Mouse (Mus musculus): ENCODE results near the gene Susd4. TPM values are rescaled to one million over a fixed set of nuclear protein-coding genes. Genes with fewer than 3 reads are reported as not detected.

Susd4 gene
- polyA plus RNA-seq, 1 experiment from 2014 or later, result 35.1 TPM

- no peak overlapping the region for H3K9ac ChIP-seq
- H3K27me3 ChIP-seq, result 0 out of 2 replicates have a peak, but pooled peaks cover 3% of the 10 kb centered on the region
- 63% methylated on average over 21 of the region's 21 CpGs for WGBS
- H3K27ac ChIP-seq, result no peak overlapping the region; the same call in 1 of the 2 replicates
- ATAC-seq (ENCODE audit: low FRiP score), result no peak
- H3K9me3 ChIP-seq (replicated peaks), result no peaks in the 10 kb centered on the region
- H3K4me2 ChIP-seq (replicated peaks), result no peak overlapping the region
- H3K4me3 ChIP-seq, result no peak overlapping the region
- H3K4me1 ChIP-seq, result peaks cover 26% of the 10 kb centered on the region
- no peaks in the 10 kb centered on the region for H3K36me3 ChIP-seq
Measured at GRCm38 (mm10) chr1:182823723-182824421, 60.2 kb downstream of the Susd4 start.

DNA sequence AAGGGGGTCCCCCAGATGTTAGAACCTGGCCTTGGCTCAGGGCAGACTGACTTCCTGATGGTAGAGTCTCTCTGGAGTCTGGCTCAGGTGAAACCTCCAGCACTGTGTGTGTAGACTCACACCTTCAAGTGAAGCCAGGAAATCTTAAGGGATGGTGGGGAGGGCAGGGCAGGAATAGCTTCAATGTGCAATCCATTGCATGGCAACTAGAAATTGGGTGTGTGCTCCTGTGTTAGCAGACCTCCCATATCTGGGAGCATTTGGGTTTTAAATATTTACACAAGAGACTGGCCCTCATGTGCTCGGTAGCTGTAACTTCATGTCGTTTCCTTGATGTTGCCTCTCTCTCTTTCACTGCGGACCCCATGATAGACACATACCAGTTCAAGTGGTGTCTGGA lies 62.9 kb downstream of the Susd4 start:
- Histone ChIP-seq H3K27me3 (0 out of 2 replicates have a peak, but pooled peaks cover 3% of the 10 kb centered on the region), H3K4me1 (peaks cover 21% of the 10 kb centered on the region), H3K9ac (no peak overlapping the region), H3K27ac (no peak overlapping the region), H3K9me3 (replicated peaks) (no peaks in the 10 kb centered on the region), H3K4me2 (replicated peaks) (no peak overlapping the region), H3K4me3 (no peak overlapping the region), H3K36me3 (no peaks in the 10 kb centered on the region)
- ATAC-seq (ENCODE audit: low FRiP score), result no peak
- 75% methylated on average over 3 of the region's 3 CpGs for WGBS

DNA sequence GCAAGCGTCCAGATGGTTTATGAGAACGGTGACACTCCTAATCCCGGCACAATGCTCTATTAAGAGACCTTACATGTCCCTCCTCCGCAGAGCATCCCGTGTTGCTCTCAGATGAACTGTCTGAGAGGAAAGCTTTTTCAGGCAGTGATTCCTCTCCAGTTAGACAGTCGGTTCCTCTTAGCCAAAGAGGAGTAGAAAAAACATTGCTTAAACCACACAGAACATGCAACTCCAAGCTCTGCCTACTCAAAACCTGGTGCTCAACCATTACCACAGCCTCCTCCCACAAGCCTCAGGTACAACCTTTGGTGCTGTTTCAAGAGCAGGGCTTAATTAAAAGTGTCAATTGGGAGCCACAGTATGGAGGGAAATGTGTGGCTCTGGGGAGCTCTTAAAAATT lies 74.4 kb downstream of the Susd4 start:
- Histone ChIP-seq H3K27me3 (no peaks in the 10 kb centered on the region), H3K4me3 (no peak overlapping the region), H3K27ac (no peak overlapping the region), H3K36me3 (no peaks in the 10 kb centered on the region), H3K9ac (no peak overlapping the region), H3K9me3 (replicated peaks) (no peaks in the 10 kb centered on the region), H3K4me2 (replicated peaks) (no peak overlapping the region), H3K4me1 (peaks cover 12% of the 10 kb centered on the region)
- ATAC-seq (ENCODE audit: low FRiP score), result no peak
- 82% methylated on average over 6 of the region's 6 CpGs for WGBS

DNA sequence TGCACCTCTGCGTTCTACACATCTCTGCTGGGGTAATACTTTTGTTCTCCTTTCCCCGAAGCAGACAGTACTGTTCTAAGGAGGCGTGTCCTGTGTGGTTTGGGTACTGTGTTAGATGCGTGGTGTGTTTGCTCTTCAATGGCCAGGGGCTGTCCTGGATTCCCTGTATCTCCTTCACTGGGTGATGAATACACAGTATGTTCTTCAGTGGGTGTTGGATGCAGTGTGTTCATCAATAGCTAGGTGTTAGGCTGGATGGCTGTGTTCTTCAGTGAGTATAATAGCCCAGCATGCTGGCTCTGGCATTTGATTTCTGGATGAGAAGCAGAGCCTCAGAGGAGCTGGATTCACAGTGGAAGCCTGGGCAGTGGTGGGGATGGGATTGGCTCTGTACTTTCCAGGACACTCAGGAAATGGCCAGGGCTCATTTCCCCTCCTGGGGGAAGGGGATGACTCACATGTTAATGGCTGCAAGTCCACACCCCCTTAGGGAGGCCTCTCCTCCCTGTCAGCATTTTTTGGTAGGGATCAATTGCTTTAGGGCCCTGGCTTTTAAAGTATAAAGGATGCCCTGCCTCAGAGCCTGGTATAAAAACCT lies 75.8 kb downstream of the Susd4 start:
- Histone ChIP-seq H3K4me1 (peaks cover 12% of the 10 kb centered on the region), H3K4me3 (no peak overlapping the region), H3K4me2 (replicated peaks) (no peak overlapping the region), H3K9me3 (replicated peaks) (no peaks in the 10 kb centered on the region), H3K27me3 (no peaks in the 10 kb centered on the region), H3K9ac (no peak overlapping the region), H3K27ac (no peak overlapping the region), H3K36me3 (no peaks in the 10 kb centered on the region)
- no peak for ATAC-seq (ENCODE audit: low FRiP score)
- 75% methylated on average over 4 of the region's 4 CpGs for WGBS

GRCm38 (mm10) chr1:182840011-182840410 lies 76.4 kb downstream of the Susd4 start:
- Histone ChIP-seq H3K4me1 (peaks cover 12% of the 10 kb centered on the region), H3K36me3 (no peaks in the 10 kb centered on the region), H3K9me3 (replicated peaks) (no peaks in the 10 kb centered on the region), H3K4me3 (no peak overlapping the region), H3K27ac (no peak overlapping the region), H3K4me2 (replicated peaks) (no peak overlapping the region), H3K9ac (no peak overlapping the region), H3K27me3 (no peaks in the 10 kb centered on the region)
- ATAC-seq (ENCODE audit: low FRiP score), result 0 out of 2 replicates have a peak, but pooled peaks have one; percentile 26
- WGBS, result 59% methylated on average over 6 of the region's 6 CpGs

GRCm38 (mm10) chr1:182840606-182841005 lies 76.9 kb downstream of the Susd4 start:
- H3K27ac ChIP-seq, result no peak overlapping the region
- no peak overlapping the region for H3K9ac ChIP-seq
- no peaks in the 10 kb centered on the region for H3K36me3 ChIP-seq
- no peaks in the 10 kb centered on the region for H3K9me3 ChIP-seq (replicated peaks)
- no peak overlapping the region for H3K4me2 ChIP-seq (replicated peaks)
- ATAC-seq (ENCODE audit: low FRiP score), result no peak
- no peaks in the 10 kb centered on the region for H3K27me3 ChIP-seq
- no peak overlapping the region for H3K4me3 ChIP-seq
- WGBS, result 91% methylated on average over 6 of the region's 6 CpGs
- H3K4me1 ChIP-seq, result peaks cover 12% of the 10 kb centered on the region

DNA sequence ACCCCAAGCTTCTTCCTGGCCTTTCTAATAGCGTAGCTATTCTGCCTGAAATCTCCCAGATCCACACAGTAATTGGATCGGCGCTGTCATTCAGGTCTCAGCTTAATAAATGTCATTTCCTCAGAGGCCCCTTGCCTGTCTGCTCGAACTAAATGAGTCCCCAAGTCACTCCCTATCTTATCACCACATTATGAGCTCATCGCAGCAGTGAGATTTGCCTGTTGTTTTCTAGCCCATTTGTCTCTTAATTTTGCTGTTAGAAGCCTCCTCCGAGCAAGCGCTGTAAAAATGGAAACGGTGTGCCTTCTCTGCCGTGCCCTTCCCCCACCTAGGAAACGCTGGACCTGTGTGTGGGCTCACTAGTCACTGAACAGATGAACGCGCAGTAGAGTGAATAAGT lies 85.9 kb downstream of the Susd4 start:
- 71% methylated on average over 12 of the region's 12 CpGs for WGBS
- no peak overlapping the region for H3K9ac ChIP-seq
- no peak overlapping the region for H3K4me3 ChIP-seq
- peaks cover 19% of the 10 kb centered on the region for H3K4me1 ChIP-seq
- no peaks in the 10 kb centered on the region for H3K27me3 ChIP-seq
- peak; percentile 68 for ATAC-seq (ENCODE audit: low FRiP score)
- H3K36me3 ChIP-seq, result no peaks in the 10 kb centered on the region
- peak overlapping the region; percentile 79 for H3K27ac ChIP-seq
- no peak overlapping the region for H3K4me2 ChIP-seq (replicated peaks)
- no peaks in the 10 kb centered on the region for H3K9me3 ChIP-seq (replicated peaks)

GRCm38 (mm10) chr1:182850080-182850479 lies 86.4 kb downstream of the Susd4 start:
- H3K27ac ChIP-seq, result peak overlapping the region; percentile 79
- ATAC-seq (ENCODE audit: low FRiP score), result peak; percentile 68; the same call in 1 of the 2 replicates
- WGBS, result 69% methylated on average over 1 of the region's 1 CpGs

GRCm38 (mm10) chr1:182852158-182852557 lies 88.5 kb downstream of the Susd4 start:
- WGBS, result 62% methylated on average over 6 of the region's 6 CpGs
- Histone ChIP-seq H3K9me3 (replicated peaks) (no peaks in the 10 kb centered on the region), H3K4me3 (no peak overlapping the region), H3K4me1 (peaks cover 32% of the 10 kb centered on the region), H3K27ac (no peak overlapping the region), H3K36me3 (no peaks in the 10 kb centered on the region), H3K4me2 (replicated peaks) (no peak overlapping the region), H3K9ac (no peak overlapping the region), H3K27me3 (no peaks in the 10 kb centered on the region)
- ATAC-seq (ENCODE audit: low FRiP score), result no peak

More at GRCm38 (mm10) chr1:182850080-182850479, 86.4 kb downstream of the Susd4 start:
- H3K4me2 ChIP-seq (replicated peaks), result no peak overlapping the region
- no peak overlapping the region for H3K4me3 ChIP-seq
- no peaks in the 10 kb centered on the region for H3K27me3 ChIP-seq
- H3K36me3 ChIP-seq, result no peaks in the 10 kb centered on the region
- H3K4me1 ChIP-seq, result peaks cover 19% of the 10 kb centered on the region
- no peak overlapping the region for H3K9ac ChIP-seq
- H3K9me3 ChIP-seq (replicated peaks), result no peaks in the 10 kb centered on the region

DNA sequence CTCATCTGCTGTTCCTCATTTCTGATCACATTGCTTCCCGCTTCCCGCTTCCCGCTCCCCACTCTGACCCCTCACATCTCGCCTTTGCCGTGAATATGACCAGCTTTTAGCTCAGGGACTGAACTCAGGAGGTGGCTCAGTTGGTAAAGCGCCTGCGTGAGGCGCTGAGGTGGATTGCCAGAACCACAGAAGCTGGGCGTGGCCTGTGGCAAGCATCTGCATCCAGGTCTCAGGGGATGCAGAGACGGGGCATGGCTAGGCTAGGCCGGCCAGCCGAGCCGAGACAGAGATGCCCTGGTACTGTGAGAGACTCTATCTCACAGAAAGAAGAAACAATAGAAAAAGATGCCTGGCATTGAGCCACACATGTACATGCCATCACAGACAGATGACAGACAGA lies 93.0 kb downstream of the Susd4 start:
- no peaks in the 10 kb centered on the region for H3K36me3 ChIP-seq
- peaks cover 29% of the 10 kb centered on the region for H3K4me1 ChIP-seq
- no peak overlapping the region for H3K4me2 ChIP-seq (replicated peaks)
- 70% methylated on average over 13 of the region's 13 CpGs for WGBS
- no peaks in the 10 kb centered on the region for H3K27me3 ChIP-seq
- ATAC-seq (ENCODE audit: low FRiP score), result no peak
- H3K9ac ChIP-seq, result no peak overlapping the region; the same call in 1 of the 2 replicates
- no peak overlapping the region for H3K27ac ChIP-seq
- H3K9me3 ChIP-seq (replicated peaks), result no peaks in the 10 kb centered on the region
- no peak overlapping the region for H3K4me3 ChIP-seq

DNA sequence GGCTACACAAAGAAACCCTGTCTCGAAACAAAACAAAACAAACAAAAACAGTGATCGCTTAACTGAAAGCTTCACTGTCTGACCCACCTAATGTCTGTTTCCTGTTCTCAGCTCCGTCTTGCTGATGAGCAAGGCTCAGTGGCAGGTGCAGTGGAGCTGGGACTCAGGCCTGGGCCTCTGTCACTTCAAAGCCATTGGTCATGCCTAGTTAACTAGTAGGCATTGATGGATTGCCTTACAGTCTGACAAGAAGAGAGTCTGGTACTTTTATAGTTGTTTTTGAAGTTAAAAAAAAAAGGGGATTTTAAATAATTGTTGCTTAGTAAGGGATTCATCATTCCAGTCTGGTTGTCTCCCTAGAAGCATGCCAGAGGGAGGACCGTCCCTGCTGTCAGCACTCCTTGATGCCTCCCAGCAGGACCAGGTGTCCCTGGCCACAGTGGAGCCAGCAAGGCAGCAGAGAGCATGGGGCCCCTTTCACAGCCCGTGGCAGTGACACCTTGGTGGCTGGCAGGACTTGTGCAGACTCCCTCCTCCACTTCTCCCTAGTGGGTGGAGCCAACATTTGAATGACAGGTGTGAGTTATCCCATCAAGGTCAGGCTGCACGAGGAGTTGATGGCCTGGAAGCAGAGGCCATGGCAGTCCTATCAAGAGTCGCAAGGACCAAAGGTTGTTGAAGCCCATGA lies 98.2 kb downstream of the Susd4 start:
- Histone ChIP-seq H3K9me3 (replicated peaks) (no peaks in the 10 kb centered on the region), H3K4me3 (no peak overlapping the region), H3K36me3 (no peaks in the 10 kb centered on the region), H3K9ac (no peak overlapping the region), H3K4me1 (peaks cover 22% of the 10 kb centered on the region), H3K27ac (peak overlapping the region; percentile 23; the same call in 1 of the 2 replicates), H3K27me3 (no peaks in the 10 kb centered on the region), H3K4me2 (replicated peaks) (no peak overlapping the region)
- WGBS, result 37% methylated on average over 7 of the region's 7 CpGs
- ATAC-seq (ENCODE audit: low FRiP score), result peak; percentile 69

DNA sequence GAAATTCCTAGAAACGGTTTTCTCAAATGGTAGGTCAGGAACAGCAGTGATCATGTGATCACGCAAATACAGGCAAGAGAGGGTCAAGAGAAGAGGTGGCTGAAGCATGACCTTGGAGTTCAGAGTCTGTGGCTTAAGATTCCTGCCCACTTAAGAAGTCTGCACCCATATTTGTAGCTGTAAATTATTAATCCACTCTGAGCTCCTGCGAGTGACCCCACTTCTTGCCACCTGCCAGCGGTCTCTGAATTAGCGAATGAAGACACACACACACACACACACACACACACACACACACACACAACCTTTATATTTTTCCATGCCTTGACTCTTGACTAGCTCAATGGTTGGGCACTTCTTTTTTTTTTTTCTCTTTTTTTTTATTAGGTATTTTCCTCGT lies 99.7 kb downstream of the Susd4 start:
- H3K4me3 ChIP-seq, result no peak overlapping the region
- no peak overlapping the region for H3K9ac ChIP-seq
- no peaks in the 10 kb centered on the region for H3K27me3 ChIP-seq
- H3K4me1 ChIP-seq, result peaks cover 29% of the 10 kb centered on the region
- no peak overlapping the region for H3K4me2 ChIP-seq (replicated peaks)
- no peak for ATAC-seq (ENCODE audit: low FRiP score)
- no peak overlapping the region for H3K27ac ChIP-seq
- WGBS, result 89% methylated on average over 6 of the region's 6 CpGs
- no peaks in the 10 kb centered on the region for H3K36me3 ChIP-seq
- no peaks in the 10 kb centered on the region for H3K9me3 ChIP-seq (replicated peaks)

Measured in hindbrain, embryonic 12.5 days (tissue).